Mouse (Mus musculus) yolk sac, embryonic 10.5 days (tissue): ENCODE results near the gene Gm32802.
"Not testable (repeated sequence)": the region's sequence is repeated elsewhere in the genome, so short reads cannot be mapped to it uniquely, and the experiment has no call there.

Experiments used
- DNase-seq: peaks from one replicate; pipeline ENCODE4 v3.0.0-alpha.2; 2017; ENCODE audit warnings: low spot score

The Gm32802 gene

DNA sequence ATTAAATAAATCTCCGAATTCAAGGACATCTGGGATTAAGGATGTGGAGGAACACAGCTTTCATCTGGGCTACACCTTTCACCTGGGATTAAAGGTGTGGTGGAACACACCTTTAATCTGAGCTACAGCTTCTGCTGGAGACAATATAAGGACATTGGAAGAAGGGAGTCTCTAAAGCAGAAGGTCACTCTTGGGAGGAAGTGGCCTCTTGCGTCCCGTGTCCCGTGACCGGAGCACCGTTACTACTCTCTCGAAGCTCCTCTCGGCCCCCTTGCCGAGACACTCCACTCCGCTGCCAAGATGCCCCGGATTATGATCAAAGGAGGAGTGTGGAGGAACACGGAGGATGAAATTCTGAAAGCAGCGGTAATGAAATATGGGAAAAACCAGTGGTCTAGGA, at the start of gene Gm32802:
Gene Gm32802 (plus strand): TSS at position 301 of the 400 bp plus-strand sequence.
- not testable (repeated sequence) for DNase-seq

GRCm38 (mm10) chr10:118215719-118216393, 42.6 kb upstream of the Gm32802 start:
- not testable (repeated sequence) for DNase-seq

GRCm38 (mm10) chr10:118227629-118228028, 30.9 kb upstream of the Gm32802 start:
- DNase-seq, result not testable (repeated sequence)

DNA sequence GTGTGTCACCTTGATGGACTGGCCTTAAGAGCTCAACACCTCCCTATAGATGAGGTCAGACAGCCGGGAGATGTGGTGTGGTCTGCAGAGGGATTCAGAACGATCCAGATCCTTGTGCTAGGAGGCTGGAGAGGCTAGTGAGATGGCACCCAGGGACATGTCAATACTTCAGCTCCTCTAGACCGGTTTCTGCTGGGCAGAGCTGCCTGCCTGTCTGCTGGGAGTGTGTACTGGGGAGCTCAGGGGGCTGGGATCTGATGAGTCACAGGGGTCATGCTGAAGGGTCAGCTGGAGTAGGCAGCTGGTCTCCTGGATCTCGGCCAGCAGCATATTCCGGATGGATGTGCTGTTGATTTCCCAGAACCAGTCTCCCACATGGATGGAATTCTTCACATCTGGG, 25.9 kb upstream of the Gm32802 start:
- DNase-seq, result not testable (repeated sequence)

GRCm38 (mm10) chr10:118240680-118241079, 17.8 kb upstream of the Gm32802 start, which contains the start of gene Gm32717:
Gene Gm32717 (minus strand): TSS chr10:118240780.
- not testable (repeated sequence) for DNase-seq

- peak; percentile 0 for DNase-seq
These were observed 9.4 kb upstream of the Gm32802 start for GRCm38 (mm10) chr10:118249006-118249595.

DNA sequence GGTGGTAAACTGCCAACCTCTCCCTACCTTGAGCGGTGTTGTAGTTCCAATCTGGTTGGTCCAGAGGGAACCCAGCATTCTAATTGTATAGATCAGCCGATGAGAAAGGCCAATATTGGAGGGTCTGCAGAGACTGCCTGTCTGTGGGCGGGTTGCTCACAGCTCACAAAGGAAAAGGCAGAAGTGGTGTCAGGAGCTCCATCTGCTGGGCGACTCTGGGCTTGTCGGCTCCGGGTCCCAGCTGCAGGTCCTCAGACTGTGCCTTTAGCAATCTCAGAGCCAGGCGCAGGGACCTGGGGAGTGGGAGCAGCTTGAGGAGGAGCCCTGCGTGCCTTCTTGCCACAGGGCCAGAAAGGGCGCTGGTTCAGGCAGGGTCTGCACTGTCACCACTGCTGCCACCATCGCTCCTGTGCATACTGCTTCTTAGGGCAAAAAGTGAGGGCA, 7.6 kb upstream of the Gm32802 start:
- DNase-seq, result peak; percentile 14

DNA sequence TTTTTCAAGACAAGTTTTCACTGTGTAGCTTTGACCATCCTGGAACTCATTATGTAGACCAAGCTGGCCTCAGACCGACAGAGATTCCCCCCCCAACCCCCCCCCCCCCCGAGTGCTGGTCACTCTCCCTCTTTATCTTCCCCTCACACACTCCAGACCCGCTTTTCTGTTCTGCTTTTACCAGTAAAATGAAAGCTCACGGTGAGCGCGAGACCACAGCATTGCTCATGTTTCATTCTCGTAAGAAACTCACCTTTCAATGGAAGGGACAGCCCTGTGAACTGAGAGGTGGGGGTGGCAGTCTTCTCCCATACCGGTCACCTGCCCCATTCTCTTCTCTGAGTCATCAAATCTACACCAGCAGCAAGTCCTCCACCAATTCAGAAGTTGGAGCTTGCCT, 10.3 kb downstream of the Gm32802 start:
- DNase-seq, result not testable (repeated sequence)

GRCm38 (mm10) chr10:118271416-118271815, 12.9 kb downstream of the Gm32802 start:
- DNase-seq, result not testable (repeated sequence)

DNA sequence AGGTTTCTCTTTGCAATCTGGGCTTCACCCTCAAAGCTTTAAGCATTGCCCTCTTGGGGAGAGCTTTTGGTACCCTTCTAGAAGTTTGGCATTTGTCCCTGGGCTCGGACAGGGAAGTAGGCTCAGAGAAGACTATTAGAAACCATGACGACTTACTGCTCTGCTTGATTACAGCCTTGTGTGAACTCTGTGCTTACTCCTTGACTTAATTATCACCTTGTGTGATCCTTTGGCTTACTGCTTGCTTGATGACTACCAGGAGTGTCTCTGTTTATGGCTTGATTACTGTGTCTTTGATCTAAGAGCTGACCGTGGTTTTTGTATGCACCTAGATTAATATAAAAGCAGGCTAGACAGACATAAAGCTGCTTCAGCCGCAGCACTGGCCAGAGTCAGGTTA, 19.6 kb downstream of the Gm32802 start:
- not testable (repeated sequence) for DNase-seq

- not testable (repeated sequence) for DNase-seq
These were observed 24.1 kb downstream of the Gm32802 start for GRCm38 (mm10) chr10:118282565-118282964.

DNA sequence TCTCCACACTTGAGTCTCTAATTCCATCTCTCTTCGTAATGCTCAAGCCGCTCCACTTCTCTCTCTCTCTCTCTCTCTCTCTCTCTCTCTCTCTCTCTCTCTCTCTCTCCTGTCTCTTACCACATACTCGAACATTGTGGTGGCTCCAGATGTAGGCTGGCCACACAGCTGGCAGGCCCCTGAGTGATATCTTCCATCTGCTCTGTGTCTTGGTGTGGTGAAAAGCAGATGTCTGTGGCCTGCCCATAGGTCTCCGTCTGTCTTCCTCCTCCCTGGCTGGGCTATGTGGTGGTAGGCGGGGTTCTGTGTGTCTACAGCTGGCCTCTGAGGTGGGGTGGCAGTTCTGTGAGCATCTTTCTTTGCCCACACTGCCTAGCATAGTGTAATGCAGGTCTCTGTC, 24.5 kb downstream of the Gm32802 start:
- not testable (repeated sequence) for DNase-seq

DNA sequence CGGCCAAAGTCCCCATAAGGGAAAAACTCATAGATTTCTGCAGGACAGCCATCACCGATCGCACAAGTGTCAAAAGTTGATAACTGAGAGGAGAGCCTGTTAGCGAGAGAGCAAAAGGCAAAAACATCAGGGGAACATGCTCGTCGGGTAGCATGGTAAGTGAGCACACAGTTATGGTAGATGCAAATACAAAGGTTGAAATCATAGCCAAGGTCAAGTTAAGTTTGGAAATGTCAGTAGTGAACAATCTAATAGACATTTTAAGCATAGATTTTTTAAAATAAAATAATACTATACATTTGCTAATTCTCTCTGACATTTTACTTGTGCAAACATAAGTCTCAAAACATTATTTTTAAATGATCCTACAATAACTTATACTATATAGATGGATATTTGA, 36.5 kb downstream of the Gm32802 start, which contains the start of gene Iltifb:
Gene Iltifb (minus strand): TSS at position 101 of the 400 bp plus-strand sequence.
- DNase-seq, result no peak

- DNase-seq, result not testable (repeated sequence)
These were observed 43.6 kb downstream of the Gm32802 start for GRCm38 (mm10) chr10:118302133-118302532.
